Mouse (Mus musculus) embryonic stem cell, embryonic (primary cell): ENCODE data around the gene Pard3b.

Source experiments
- CTCF ChIA-PET, 4 experiments: fragments of 300-600 bp in 2 of 4; fragments of 350-600 bp in 2 of 4; sonication (Branson Sonifier 250); formaldehyde crosslinking; loops; one replicate each; lab custom pipeline; 2022; ENCODE audit warnings: inconsistent platforms in 2 of 4; lab: Charles Lee
- POLR2A ChIA-PET, 4 experiments: fragments of 300-600 bp in 2 of 4; fragments of 350-600 bp in 2 of 4; sonication (Branson Sonifier 250); formaldehyde crosslinking; loops; one replicate each; lab custom pipeline; 2022; ENCODE audit warnings: antibody characterized with exemption in 4 of 4, inconsistent platforms in 1 of 4; lab: Charles Lee

Gene Pard3b

DNA sequence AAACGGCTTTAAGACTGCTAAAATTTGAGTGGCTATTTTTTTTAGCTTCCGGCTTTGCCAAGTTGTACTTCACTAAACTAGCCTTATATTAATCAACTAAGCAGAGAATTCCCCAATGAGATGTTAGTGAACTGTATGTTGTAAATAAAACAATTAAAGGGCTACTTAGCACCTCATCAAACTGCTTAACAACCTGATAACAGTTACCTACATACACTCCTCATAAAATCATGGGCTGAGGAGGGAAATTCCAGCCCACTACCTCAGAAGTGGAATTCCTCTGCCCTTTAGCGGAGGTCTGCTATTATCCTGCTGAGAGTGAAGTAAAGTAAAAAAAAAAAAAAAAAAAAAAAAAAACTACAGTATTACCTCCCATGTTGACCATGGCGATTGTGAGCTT, 986.7 kb downstream of the Pard3b start:
- ChIA-PET POLR2A (no interaction called here), CTCF (interaction anchor here in 1 of 4 experiments (0.6 kb wide), 1 partner anchor 20 kb away, joined by 7 read pairs; no protein-coding TSS in a partner anchor)

- ChIA-PET CTCF (interaction anchor here in 1 of 4 experiments (0.6 kb wide), 1 partner anchor 20 kb away, joined by 7 read pairs; no protein-coding TSS in a partner anchor), POLR2A (no interaction called here)
These were observed 987.3 kb downstream of the Pard3b start for GRCm38 (mm10) chr1:62625819-62626505.

DNA sequence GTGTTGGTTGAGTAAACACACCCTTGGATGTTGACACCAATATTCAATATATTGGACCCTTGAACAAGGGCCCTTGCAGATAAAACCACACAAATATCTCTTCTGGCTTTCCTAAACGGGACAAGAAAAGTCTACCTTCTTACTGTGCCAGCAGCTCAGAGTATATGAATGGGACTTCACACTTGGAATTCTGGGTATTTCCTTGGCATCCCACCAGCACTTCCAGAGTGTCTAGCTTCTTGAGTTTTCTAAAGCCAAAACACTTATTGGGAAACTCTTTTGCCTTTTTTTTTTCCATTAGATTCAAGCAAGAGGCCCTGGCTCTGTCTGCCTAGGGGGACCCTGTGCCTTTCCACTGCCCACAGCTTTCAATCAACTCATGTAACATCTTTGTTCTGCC, 991.3 kb downstream of the Pard3b start:
- POLR2A ChIA-PET = no interaction called here
- CTCF ChIA-PET = no interaction called here

DNA sequence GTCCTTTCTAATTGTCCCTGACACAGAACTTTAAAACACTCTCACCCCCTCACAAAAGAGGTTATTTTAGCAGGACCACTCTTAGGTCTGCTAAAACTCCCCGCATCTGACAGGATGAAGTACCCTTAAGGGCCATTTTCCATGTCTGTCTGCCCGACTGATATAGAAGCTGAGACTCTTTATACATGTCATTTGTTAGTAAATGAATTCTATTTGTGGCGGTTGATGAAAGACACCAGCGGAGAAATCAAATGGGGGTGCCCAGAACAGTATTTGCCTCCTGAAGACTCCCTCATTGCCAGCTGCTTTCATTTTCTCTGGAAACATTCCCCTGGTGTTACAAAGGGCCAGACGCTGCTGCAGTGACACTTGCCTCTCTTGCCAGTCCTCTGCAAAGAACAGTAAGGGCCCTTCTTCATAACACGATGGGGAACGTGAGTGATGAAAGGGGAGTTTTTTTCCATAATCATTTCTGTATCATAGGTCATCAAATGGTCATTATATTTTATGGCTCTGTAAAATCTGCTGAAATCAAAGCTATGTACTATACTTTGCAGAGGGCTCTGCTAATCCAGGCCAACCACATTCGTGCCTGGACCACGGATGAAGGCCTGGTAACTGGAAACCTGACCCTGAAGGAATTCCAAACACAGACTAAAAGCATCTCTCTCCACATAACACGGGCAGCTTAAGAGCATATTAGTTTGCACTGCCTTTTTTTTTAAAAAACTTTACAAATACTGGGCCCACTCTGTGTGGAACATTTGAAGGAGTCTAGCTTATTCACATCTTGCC, 993.1 kb downstream of the Pard3b start:
- CTCF ChIA-PET = no interaction called here
- POLR2A ChIA-PET = no interaction called here

- ChIA-PET POLR2A (no interaction called here), CTCF (no interaction called here)
These were observed 994.3 kb downstream of the Pard3b start for GRCm38 (mm10) chr1:62632886-62633285.

GRCm38 (mm10) chr1:62635203-62635602, 996.6 kb downstream of the Pard3b start:
- ChIA-PET POLR2A (no interaction called here), CTCF (no interaction called here)

- CTCF ChIA-PET = no interaction called here
These were observed 998.5 kb downstream of the Pard3b start for GRCm38 (mm10) chr1:62636906-62637673.

DNA sequence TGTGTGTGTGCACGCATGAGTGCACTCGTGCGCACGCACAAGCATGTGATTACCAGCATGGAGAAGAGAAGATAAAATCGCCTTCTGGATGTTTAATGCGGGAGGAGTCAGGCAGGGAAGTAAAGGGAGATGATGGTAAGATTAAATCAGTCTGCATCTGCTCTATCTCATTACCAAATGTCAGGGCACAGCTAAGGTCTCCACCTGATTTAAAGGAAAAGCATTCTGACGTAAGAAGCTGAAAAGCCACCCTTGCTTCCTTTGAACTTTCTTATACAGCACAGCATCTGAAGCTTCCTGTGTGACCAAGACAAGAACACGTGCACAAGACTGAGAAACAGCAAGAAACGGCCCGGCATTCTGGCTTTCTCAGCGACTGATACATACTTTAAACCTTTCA, 1000.4 kb downstream of the Pard3b start:
- ChIA-PET CTCF (no interaction called here), POLR2A (interaction anchor here in 1 of 4 experiments (1.6 kb wide), 1 partner anchor 9 kb away, joined by 3 read pairs; no protein-coding TSS in a partner anchor)

More at GRCm38 (mm10) chr1:62636906-62637673, 998.5 kb downstream of the Pard3b start:
- POLR2A ChIA-PET = no interaction called here

DNA sequence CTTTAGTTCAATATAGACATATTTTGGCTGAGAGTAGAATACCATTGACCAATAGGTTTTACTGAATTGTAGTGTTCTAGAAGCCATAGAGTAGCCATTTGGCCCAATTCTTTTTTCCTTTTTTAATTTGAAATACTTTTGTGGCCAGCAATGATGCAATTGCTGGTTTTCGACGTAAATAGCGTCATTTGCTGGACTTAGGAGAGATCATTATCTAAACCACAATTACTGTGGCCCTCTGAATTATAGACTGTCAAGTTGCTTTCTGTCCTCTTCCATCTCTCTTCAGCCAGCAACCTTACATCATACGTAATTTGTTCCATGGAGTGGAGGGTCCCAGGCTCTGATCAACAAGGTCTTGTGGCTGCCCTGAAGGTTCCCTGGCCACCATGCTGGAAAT, 1000.8 kb downstream of the Pard3b start:
- POLR2A ChIA-PET = interaction anchor here in 1 of 4 experiments (1.6 kb wide), 1 partner anchor 9 kb away, joined by 3 read pairs; no protein-coding TSS in a partner anchor
- CTCF ChIA-PET = no interaction called here

DNA sequence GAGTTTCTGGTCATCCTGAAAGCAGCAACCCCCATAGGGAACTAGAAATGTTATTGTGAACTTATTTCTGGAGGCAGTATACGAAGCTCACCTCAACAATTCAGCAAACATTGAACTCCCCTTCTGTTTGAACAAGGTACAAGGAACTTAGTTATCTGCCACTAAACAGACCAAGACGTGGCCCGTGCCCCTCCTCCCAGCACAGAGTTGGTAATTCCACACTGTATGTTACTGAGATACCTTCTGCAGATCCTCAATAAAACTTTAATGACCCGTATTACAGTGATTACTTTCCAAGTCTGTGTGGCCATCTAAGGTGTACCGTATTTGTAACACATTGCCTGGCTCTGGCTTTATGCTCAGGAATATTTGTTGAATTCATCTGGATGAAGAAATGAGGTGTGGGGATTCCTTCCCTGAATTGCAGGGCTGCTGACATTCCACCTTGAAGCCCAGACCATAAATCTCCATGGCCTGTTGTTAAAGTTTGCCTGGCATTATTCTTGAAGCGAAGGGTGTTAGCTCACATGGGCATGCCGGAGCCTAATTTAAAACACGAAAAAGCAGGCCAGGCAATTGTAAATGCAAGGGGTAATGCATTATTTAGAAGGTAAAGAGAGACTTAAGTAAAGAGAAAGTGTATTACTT, 1006.1 kb downstream of the Pard3b start:
- ChIA-PET POLR2A (no interaction called here), CTCF (no interaction called here)

DNA sequence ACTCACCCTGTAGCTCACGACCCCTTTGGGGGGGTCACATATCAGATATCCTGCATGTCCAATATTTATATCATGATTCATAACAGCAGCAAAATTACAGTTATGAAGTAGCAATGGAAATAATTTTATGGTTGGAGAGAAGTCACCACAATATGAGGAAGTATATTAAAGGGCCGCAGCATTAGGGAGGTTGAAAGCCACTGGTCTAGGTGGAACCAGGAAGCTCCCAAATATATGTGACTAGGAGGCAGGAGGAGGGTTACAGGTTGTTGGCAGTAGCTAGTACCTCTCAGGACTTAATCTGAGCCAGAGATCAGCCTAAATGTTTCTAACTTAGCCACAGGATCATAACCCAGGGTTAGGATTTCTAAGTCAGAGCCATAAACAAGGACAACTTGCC, 1008.2 kb downstream of the Pard3b start:
- POLR2A ChIA-PET = no interaction called here
- CTCF ChIA-PET = no interaction called here

DNA sequence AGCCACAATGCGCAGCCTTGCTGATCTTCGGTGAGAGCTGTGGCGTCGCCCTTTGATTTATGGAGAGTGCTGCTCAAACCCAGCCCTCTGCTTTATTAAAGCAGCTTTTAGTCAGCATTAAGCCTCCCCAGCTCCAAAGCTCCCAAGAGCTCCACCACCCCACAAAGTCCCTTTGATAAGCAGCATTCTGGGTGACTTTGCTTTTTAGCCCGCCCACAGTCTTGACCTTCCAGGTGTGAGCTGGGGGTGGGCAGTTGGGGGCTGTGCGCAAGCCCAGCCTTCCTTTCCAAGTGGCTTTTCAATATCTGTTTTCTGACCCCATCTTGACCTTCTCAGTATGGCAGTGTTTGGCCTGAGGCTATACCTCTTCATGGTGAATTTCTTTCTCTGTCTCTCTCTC, 1009.5 kb downstream of the Pard3b start:
- POLR2A ChIA-PET = interaction anchor here in 1 of 4 experiments (0.7 kb wide), 1 partner anchor 9 kb away, joined by 3 read pairs; no protein-coding TSS in a partner anchor
- CTCF ChIA-PET = interaction anchor here in 1 of 4 experiments (1.0 kb wide), 1 partner anchor 270 kb away, joined by 3 read pairs; no protein-coding TSS in a partner anchor

- POLR2A ChIA-PET = interaction anchor here in 1 of 4 experiments (0.7 kb wide), 1 partner anchor 9 kb away, joined by 3 read pairs; no protein-coding TSS in a partner anchor
- CTCF ChIA-PET = interaction anchor here in 1 of 4 experiments (1.0 kb wide), 1 partner anchor 271 kb away, joined by 3 read pairs; no protein-coding TSS in a partner anchor
These were observed 1010.0 kb downstream of the Pard3b start for GRCm38 (mm10) chr1:62648591-62648990.

DNA sequence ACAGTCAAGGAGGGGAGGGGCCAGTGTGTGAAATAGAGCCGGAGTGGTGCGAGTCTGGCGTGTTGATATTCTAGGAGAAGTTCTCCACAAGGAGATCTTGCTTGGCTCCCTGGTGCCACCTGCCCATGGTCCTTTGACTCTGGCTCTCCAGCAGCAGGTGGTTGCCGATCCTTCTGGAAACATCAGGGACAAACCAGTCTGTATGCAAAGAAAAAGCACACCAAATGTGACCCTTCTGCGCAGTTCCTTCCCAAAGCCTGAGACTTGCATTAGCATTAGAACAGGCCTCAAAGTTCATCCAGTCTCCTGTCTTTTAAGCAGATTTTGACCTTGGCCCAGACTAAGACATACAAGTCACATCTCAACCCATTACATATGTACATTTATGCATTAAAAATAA, 1011.9 kb downstream of the Pard3b start:
- CTCF ChIA-PET = no interaction called here
- POLR2A ChIA-PET = no interaction called here

DNA sequence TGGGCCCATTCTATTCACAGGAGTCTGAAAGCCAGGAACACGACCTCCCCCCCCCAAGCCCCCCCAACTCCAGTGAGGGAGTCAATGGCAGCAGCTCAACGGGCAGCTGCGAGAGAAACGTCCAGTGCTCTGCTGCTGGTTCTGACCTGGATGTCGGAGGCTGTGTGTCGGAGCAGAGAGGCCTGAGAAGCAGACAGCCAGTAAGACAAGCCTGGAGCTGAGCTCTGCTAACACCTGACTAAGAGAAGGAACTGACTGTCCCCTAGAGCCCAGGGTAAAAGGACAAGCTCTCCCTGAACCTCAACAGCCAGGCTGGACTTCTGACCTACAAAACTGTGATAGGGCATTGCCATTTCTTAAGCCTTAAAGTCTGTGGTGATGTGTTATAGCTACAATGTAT, 1015.8 kb downstream of the Pard3b start:
- ChIA-PET POLR2A (interaction anchor here in 1 of 4 experiments (0.6 kb wide), 1 partner anchor 1644 kb away, joined by 3 read pairs; no protein-coding TSS in a partner anchor), CTCF (interaction anchor here in 1 of 4 experiments (0.6 kb wide), 1 partner anchor 1378 kb away, joined by 4 read pairs; no protein-coding TSS in a partner anchor)

GRCm38 (mm10) chr1:62664960-62665645, 1026.5 kb downstream of the Pard3b start:
- ChIA-PET CTCF (interaction anchor here in 2 of 4 experiments (0.6 kb wide), 2 partner anchors 14 to 100 kb away, joined by 5 to 11 read pairs; no protein-coding TSS in a partner anchor), POLR2A (interaction anchor here in 1 of 4 experiments (1.2 kb wide), 1 partner anchor 14 kb away, joined by 6 read pairs; no protein-coding TSS in a partner anchor)
